Mouse (Mus musculus) 416B (cell line): ENCODE results near the gene Zfp93.
A peak's percentile ranks its signal among the peaks of the same experiment; 100 is the strongest.

ENCODE experiments used
- DNase-seq: peaks from one replicate; pipeline ENCODE4 v3.0.0; 2011; ENCODE audit warnings: low read depth

Zfp93 gene

DNA sequence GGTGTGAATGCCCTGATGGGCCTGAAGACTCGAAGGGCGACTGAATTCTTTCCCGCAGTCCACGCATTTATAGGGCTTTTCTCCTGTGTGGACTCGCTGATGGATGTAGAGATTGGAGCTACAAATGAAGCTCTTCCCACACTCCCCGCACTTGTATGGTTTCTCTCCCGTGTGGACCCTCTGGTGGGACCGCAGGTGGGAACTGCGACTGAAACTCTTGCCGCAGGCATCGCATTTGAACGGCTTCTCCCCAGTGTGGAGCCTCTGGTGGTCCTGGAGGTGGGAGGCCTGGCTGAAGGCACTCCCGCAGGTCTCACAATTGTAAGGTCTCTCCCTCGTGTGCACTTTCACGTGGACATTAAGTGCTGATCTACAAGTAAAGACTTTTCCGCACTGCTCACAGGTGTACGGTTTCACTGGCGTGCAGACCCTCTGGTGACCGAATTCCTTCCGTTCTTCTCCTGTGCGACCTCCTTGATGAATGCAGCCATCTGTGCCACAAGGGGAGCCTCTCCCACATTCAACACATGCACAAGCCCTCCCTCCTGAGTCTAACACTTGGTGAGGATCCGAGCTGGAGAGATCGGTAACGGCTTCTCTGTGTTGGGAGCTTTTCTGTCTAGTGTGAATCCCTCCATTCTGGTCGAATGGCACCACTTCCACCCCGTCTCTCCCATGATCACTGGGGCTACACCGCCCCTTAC, 21.3 kb downstream of the Zfp93 start:
- no peak for DNase-seq

DNA sequence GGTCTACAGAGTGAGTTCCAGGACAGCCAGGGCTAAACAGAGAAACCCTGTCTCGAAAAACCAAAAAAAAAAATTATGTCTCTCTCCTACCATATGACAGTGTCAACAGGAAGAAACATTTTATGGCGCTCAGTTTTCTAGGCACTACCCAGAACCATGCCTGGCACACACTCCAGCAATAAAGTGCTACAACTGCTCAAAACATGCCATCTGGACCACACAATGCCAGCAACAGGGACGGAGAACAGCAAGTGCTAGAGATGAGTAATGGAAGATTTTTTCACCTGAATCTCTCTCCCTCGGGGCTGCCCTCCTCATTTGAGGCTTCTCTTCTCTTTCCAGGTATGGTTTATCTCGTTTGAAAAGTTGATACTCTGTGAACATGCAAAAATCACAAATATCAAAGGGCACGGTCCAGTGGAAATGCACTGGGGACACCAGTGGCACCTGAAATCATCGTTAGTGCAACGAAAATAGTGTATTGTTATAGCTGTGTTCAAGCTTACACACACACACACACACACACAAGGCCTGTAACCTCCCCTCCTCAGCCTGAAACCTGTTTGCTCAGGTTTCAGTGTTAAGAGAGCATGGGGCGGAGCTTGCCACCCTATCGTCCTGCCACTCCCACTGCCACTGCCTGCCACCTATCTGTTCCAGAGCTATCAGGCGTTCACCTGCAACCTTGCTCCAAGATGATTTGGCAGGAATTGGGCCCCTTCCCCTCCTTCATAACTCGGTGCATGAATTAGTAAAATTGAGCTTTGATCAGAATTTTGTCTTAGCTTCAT, 23.0 kb downstream of the Zfp93 start:
- DNase-seq: no peak

- DNase-seq: no peak
Measured at GRCm38 (mm10) chr7:24294763-24295162, 24.5 kb downstream of the Zfp93 start.

- DNase-seq: no peak
Measured at GRCm38 (mm10) chr7:24295376-24295775, 25.2 kb downstream of the Zfp93 start.

DNA sequence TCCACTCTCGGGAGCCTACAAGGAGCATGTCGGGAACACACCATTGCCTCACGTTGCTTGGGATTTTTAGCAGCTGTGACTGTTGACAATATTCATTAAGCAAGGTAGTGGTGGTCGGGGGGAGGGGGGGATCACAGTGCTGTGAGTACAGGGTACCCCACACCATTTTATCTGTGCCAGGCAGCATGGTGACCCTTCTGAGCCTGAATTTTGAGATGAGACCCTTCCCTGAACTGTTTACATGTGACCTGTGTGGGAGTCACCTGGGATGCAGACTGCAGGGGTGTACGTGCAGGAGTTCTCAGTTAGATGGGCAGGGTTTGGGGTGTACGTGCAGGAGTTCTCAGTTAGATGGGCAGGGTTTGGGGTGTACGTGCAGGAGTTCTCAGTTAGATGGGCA, 26.2 kb downstream of the Zfp93 start:
- no peak for DNase-seq

GRCm38 (mm10) chr7:24297361-24298095, 27.3 kb downstream of the Zfp93 start:
- DNase-seq: no peak

DNA sequence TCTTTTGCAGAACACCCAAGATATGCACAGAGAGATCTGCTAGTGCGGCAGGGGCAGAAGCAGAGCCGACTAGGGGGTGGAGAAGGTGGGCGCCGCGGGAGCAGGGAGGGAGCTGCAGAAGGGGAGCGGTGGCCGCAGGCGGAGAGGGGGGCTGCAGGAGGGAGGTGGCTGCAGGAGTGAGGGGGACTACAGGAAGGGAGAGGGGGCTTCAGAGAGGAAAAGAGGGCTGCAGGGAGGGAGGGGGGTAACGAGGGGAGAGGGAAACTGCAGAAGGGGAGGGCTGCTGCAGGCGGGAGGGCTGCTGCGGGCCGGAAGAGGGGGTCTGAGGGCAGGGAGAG, 28.4 kb downstream of the Zfp93 start:
- DNase-seq: no peak

DNA sequence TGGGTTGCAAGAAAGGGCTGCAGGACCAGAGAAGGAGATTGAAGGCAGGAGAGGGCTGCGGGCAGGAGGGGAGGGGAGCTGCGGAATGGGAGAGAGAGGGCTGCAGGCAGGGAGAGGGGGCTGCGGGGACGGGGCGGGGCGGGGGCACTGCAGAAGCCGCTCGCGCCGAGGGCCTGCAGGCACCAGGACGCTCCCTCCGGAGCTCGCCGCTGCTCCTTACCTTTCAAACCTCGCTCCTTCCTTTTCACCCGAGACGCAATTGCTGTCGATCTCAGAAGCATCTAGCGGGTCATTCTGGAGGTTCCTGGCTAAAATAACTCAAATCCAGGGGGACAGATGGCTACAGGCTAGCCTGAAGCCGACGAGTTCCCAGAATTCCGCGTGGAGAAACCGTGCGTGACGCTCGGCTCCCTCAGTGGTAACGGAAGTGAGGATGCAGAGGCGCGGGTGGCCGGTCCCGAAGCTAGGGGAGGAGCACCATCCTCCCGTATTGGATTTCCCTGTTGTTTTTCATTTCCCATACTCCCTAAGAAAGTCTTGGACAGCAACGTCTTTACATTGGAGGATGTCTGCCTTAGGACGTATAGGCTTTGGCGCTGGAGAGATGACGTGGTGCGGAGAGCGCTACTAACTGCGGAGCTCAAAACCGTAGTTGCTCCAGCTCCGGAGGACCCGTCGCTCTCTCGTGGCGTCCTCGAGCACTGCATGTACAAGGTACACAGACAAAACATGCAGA, 28.9 kb downstream of the Zfp93 start:
- DNase-seq: peak; percentile 87

DNA sequence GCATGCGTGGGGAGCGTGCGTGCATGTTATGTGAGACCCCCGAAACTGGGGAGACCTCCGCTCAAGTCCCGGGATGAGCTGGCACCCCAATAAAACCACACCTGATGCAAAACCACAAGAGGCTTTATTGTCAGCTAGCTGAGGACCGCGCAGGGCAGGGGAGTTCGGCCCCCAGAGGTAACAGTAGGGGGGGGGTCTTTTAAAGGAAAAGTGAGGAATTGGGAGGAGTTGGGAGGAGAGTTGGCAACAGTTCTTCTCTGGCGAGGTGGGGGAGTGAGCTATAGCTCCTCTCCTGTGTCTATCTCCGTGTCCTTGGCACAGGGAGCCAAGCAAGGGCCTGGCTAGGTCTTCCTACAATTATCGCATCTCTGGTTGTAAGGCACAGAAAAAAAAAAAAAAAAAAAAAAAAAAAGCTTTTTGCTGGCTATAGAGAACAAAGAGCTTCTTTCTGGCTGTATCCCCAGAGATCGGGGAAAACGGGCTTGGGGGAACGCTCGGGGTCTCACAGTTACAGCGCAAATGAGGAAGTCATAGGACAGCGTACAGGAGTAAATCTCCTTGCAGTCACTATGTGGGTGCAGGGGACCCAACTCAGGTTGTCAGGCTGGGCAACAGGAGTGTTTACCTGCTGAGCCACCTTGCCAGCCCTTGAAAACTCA, 29.7 kb downstream of the Zfp93 start:
- DNase-seq: no peak

DNA sequence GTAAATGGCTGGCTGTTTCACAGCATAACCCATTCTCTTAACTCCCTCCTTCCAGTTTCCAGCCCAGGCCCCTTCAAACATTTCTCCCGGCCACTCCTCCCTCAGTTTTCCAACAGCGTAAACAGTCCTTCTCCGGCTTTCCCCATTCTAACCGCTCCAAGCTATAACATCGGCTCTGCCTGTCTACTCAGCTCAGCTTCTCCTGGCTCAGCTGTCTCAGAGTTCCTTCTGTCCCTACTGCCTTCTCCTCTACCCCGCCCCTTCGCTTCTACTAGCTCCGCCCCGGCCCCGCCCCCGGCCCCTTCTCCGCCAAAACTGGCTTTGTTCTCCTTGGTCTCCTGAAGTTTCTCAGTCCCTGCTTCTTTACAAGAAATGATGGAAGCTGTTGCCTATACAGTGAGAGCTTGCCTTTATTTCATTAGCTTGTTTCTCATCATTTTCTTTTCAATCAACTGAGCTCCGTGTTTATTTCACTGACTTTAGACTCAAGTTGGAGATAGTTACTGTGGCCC, 30.6 kb downstream of the Zfp93 start, which contains the start of gene Zfp61:
Gene Zfp61, minus strand, starts transcription at position 462 of the 512 bp plus-strand sequence.
- DNase-seq: peak; percentile 34

DNA sequence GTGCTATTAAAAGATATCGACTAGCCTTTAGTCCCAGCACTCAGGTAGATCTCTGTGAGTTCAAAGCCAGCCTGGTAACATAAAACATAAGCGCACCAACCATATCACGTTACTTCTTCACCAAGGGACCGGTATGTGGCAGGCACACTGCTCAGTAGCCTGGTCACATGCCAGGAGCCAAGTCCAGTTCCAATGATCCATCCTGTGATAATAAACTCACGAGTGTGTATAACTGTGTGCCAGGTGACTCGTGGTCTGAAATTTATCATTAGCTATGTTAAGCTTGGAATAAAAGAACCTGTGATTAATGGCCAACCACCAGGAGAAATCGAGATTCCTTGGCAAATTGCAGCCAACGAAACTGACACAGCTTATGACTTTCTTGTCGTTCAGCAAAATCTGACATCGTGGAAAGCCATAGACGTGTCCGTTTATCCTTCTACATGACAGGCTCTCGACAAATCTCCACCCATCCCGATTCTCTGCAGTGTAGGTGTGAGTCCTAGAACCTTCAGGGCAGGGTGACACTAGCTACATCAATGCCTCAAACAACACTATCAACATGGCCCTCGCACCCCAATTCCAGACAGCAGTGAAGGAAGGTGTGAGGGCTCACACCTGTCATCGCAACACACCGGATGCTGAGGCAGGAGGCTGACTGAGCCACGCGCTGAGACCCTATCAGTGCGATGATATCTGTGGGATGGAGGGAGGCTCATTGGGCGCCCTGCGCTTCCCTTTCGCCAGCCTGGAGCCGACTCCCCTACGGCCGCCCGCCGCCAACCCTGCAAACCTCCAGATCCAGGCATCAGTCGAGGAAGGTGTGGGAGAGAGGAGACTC, 45.7 kb downstream of the Zfp93 start:
- no peak for DNase-seq

GRCm38 (mm10) chr7:24316567-24317092, 46.4 kb downstream of the Zfp93 start, which contains the start of gene Zfp94:
Gene Zfp94 (minus strand): TSS chr7:24316666.
- DNase-seq: peak; percentile 94

- peak; percentile 42 for DNase-seq
Measured at GRCm38 (mm10) chr7:24318942-24319341, 48.7 kb downstream of the Zfp93 start.

DNA sequence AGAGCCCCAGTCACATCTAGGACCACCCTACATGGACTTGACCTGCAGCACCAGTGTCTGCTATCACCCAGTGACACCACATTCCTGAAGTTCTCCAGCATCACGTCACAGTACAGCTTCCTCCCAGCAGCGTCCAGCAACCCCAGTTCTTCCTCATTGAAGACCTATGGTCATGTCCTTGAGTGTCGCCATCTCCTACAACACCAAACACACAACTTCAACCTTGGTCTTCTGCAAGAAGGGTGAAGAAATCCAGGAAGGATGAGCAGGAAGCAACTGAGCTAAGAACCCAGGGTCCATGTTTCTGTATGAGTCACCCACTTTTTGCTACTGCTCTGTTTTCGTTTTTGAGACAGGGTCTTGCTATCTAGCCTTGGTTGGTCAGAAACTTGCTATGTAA, 52.4 kb downstream of the Zfp93 start:
- DNase-seq: peak; percentile 36

DNA sequence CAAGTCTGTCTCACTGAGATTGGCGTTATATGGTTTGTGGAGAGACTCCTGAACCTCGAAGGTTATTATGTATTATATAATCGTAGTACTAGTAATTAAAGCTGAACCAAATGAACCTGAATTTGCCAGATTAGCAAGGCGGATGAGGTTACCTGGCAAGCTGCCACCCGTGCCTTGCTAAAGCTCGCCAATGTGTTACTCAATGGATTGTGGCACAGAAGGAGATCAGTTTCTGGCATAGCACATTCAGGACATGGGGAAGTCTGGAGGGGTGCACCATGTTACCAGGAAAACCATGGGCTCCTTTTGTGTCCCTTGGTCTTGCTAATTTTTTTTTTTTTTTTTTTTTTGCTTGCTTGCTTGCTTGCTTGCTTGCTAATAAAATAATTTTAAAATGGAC, 55.0 kb downstream of the Zfp93 start:
- DNase-seq: no peak

DNA sequence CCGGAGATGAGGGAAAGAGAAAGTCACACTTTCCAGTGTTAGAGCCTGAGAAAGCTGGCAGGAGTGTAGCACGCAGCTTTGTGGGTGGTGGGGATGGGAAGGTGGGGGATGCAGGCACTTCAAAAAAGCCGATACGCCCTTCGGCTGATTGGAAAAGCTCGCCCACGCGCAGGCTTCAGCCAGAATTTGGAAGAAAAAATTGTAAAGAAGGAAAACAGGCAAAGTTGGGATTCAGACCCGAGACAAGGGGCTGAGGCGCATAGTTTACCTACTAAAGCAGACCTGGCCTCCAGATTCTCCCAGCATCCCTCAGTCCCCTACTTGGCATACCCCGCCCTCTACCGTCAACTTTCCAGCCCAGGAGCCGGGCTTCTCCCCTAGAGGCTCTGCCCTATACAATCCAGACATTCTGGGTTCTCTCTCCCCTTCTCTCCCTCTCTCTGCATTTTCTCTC, 55.5 kb downstream of the Zfp93 start:
- DNase-seq: no peak

DNA sequence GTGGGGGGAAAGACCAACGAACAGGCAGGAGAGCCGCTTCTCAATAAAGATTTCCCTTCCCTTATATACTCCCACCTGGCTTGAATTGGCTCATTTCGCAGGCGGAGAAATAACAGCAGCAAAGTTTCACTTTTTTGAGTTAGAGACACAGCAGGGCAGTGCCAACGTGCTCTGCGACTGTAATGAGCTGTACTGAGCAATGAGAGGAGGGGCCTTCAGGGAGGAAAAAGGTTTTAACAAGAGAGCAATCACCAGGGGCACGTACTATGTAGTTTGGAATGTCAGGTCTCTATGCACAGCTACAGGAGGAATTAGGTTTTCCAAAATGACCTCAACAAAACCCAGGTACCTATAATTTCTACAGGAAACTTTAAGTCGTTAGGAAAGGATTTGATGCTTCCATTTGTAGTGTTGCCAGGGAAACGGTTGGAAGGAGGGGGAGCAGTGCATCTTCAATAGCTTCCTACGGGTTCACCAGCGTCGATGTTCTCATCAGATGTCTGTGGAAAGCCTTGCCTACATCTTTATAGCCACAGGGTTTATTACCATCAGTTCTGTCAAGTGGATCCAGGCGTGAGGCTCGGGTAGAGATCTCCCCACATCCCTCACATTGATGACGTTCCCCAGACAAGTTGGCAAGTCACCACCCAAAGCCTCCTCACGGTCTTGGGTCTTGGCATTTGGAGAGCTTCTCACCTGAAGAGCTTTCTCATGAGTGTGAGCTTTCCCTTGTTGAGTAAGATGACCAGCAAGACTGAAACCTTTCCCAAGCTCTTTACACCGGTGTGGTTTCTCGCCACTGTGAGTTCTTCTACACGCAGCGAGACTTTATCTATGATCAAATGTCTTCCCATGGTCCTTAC, 56.3 kb downstream of the Zfp93 start:
- DNase-seq: no peak
